Mouse (Mus musculus): Measurements from ENCODE around the gene Defb18.
"Not testable (repeated sequence)": the region's sequence is repeated elsewhere in the genome, so short reads cannot be mapped to it uniquely, and the experiment has no call there.

The Defb18 gene

GRCm38 (mm10) chr1:18237343-18237742, at the start of gene Defb18:
Gene Defb18 (minus strand): TSS chr1:18237443.
- DNase-seq (ENCODE audit: low read depth, low spot score), result no peak

- DNase-seq (ENCODE audit: low read depth, low spot score), result no peak
Measured at GRCm38 (mm10) chr1:18271095-18271494, 33.9 kb upstream of the Defb18 start.

- no peak for DNase-seq (ENCODE audit: low read depth, low spot score)
Measured at GRCm38 (mm10) chr1:18268845-18269244, 31.6 kb upstream of the Defb18 start.

- no peak for DNase-seq (ENCODE audit: low read depth, low spot score)
Measured at GRCm38 (mm10) chr1:18265038-18265437, 27.8 kb upstream of the Defb18 start, which contains the start of gene Defb41. Gene Defb41 (minus strand): TSS chr1:18265138.

- DNase-seq (ENCODE audit: low read depth, low spot score), result not testable (repeated sequence)
Measured at GRCm38 (mm10) chr1:18245801-18246580, 8.7 kb upstream of the Defb18 start.

GRCm38 (mm10) chr1:18223385-18223945, 13.8 kb downstream of the Defb18 start:
- DNase-seq (ENCODE audit: low read depth, low spot score), result no peak

- DNase-seq (ENCODE audit: low read depth, low spot score), result no peak
Measured at GRCm38 (mm10) chr1:18191719-18192118, 45.5 kb downstream of the Defb18 start.

- no peak for DNase-seq (ENCODE audit: low read depth, low spot score)
Measured at GRCm38 (mm10) chr1:18190714-18191712, 46.2 kb downstream of the Defb18 start.
